Mouse (Mus musculus) embryonic fibroblast, embryonic 13.5 days (primary cell): ENCODE measurements around the gene Bsn.

Source experiments
- CTCF ChIP-seq: IDR thresholded peaks from 2 replicates; pipeline ENCODE4 v1.5.1; 2011; ENCODE audit warnings: mild to moderate bottlenecking, control low read depth, low read length, moderate library complexity, borderline replicate concordance; ENCODE audit not compliant: insufficient read depth
- POLR2A ChIP-seq: IDR thresholded peaks from 2 replicates; pipeline ENCODE4 v1.6.1; 2011; ENCODE audit warnings: low read depth, mild to moderate bottlenecking, control low read depth, low read length, moderate library complexity

GRCm38 (mm10) chr9:108121170-108121969, 68.8 kb downstream of the Bsn start:
- no peak for TF ChIP-seq POLR2A
- no peak for TF ChIP-seq CTCF
